Mouse (Mus musculus) CH12.LX (cell line): ENCODE data around the gene Clspn. TPM values are rescaled to one million over a fixed set of nuclear protein-coding genes. Genes with fewer than 3 reads are reported as not detected.

Source experiments
- DNase-seq: peaks from one replicate; pipeline ENCODE4 v3.0.0-alpha.2; 2013; ENCODE audit errors: extremely low read depth
- H3K27ac ChIP-seq: 2 replicates; pipeline ENCODE4 v1.5.1; 2012; ENCODE audit warnings: low read depth, mild to moderate bottlenecking, control low read depth, moderate library complexity; ENCODE audit not compliant: insufficient read depth
- H3K27me3 ChIP-seq: replicated peaks from 2 replicates; pipeline ENCODE3; 2012; ENCODE audit warnings: inconsistent platforms
- H3K36me3 ChIP-seq, 2 experiments: replicated peaks in 1 of 2; 2 replicates each; pipeline versions ENCODE3 to v1.6.1; 2012; ENCODE audit warnings: inconsistent platforms in 1 of 2, low read length in 1 of 2, mild to moderate bottlenecking in 1 of 2, mixed read lengths in 1 of 2, moderate library complexity in 1 of 2; ENCODE audit not compliant: control insufficient read depth in 1 of 2, insufficient read depth in 1 of 2
- H3K4me1 ChIP-seq, 2 experiments: 2 replicates each; pipeline ENCODE4 v1.6.1; 2012; ENCODE audit warnings: inconsistent platforms in 1 of 2, moderate library complexity in 1 of 2; ENCODE audit not compliant: insufficient read depth in 2 of 2, control insufficient read depth in 1 of 2
- H3K4me2 ChIP-seq: 2 replicates; pipeline ENCODE4 v1.6.1; 2012; ENCODE audit warnings: low read depth, mild to moderate bottlenecking, control low read depth; ENCODE audit not compliant: poor library complexity, insufficient read depth, severe bottlenecking
- H3K4me3 ChIP-seq, 3 experiments: fragments of 150-350 bp in 1 of 3; sonication (generic) in 1 of 3; replicated peaks in 1 of 3; 2 replicates each; pipeline versions ENCODE3 to v1.5.1; 2011 to 2012; ENCODE audit warnings: low read depth in 2 of 3, low read length in 2 of 3, mild to moderate bottlenecking in 2 of 3, moderate library complexity in 2 of 3, control low read depth in 1 of 3, improper control_type of control experiment in 1 of 3, inconsistent platforms in 1 of 3, mixed read lengths in 1 of 3; ENCODE audit not compliant: poor library complexity in 1 of 3
- H3K79me2 ChIP-seq: replicated peaks from 2 replicates; pipeline ENCODE4 v1.6.1; 2012; ENCODE audit warnings: mild to moderate bottlenecking, moderate library complexity; ENCODE audit not compliant: control insufficient read depth, poor library complexity, insufficient read depth, severe bottlenecking; ENCODE audit errors: extremely low read depth
- H3K9ac ChIP-seq: 2 replicates; pipeline ENCODE4 v1.6.1; 2012; ENCODE audit warnings: low read depth, mild to moderate bottlenecking, control low read depth, moderate library complexity; ENCODE audit not compliant: insufficient read depth
- H3K9me3 ChIP-seq: replicated peaks from 2 replicates; pipeline ENCODE3; 2012; ENCODE audit warnings: low read length, inconsistent platforms, mixed read lengths
- CHD2 ChIP-seq: IDR thresholded peaks from 2 replicates; pipeline ENCODE4 v1.6.1; 2011; ENCODE audit warnings: low read length, improper control_type of control experiment
- GABPA ChIP-seq: IDR thresholded peaks from 2 replicates; pipeline ENCODE4 v1.6.1; 2012; ENCODE audit warnings: low read depth, low read length, improper control_type of control experiment, inconsistent platforms; ENCODE audit not compliant: insufficient replicate concordance
- JUND ChIP-seq: conservative IDR thresholded peaks from 2 replicates; pipeline ENCODE4 v1.6.1; 2011; ENCODE audit warnings: low read depth, low read length, improper control_type of control experiment
- MAX ChIP-seq: IDR thresholded peaks from 2 replicates; pipeline ENCODE4 v1.6.1; 2011; ENCODE audit warnings: low read length, improper control_type of control experiment
- MEF2A ChIP-seq: IDR thresholded peaks from 2 replicates; pipeline ENCODE4 v1.6.1; 2014; ENCODE audit warnings: low read depth, mild to moderate bottlenecking, inconsistent platforms, low read length, improper control_type of control experiment, borderline replicate concordance
- MYC ChIP-seq: IDR thresholded peaks from 2 replicates; pipeline ENCODE4 v1.6.1; 2011; ENCODE audit warnings: low read depth, mild to moderate bottlenecking, improper control_type of control experiment, low read length
- NELFE ChIP-seq: IDR thresholded peaks from 2 replicates; pipeline ENCODE4 v1.6.1; 2011; ENCODE audit warnings: low read depth, low read length, improper control_type of control experiment
- POLR2AphosphoS2 ChIP-seq: IDR thresholded peaks from 2 replicates; pipeline ENCODE4 v1.6.1; 2011; ENCODE audit warnings: low read depth, low read length, improper control_type of control experiment
- RAD21 ChIP-seq: IDR thresholded peaks from 2 replicates; pipeline ENCODE4 v1.6.1; 2011; ENCODE audit warnings: low read depth, mild to moderate bottlenecking, low read length, improper control_type of control experiment, moderate library complexity
- RCOR1 ChIP-seq: conservative IDR thresholded peaks from 2 replicates; pipeline ENCODE4 v1.6.1; 2012; ENCODE audit warnings: low read depth, mild to moderate bottlenecking, inconsistent platforms, low read length, improper control_type of control experiment
- USF1 ChIP-seq: IDR thresholded peaks from 2 replicates; pipeline ENCODE4 v1.6.1; 2014; ENCODE audit warnings: low read depth, mild to moderate bottlenecking, inconsistent platforms, low read length, improper control_type of control experiment
- ZKSCAN1 ChIP-seq: IDR thresholded peaks from 2 replicates; pipeline ENCODE4 v1.6.1; 2012; ENCODE audit warnings: low read depth, inconsistent platforms, low read length, improper control_type of control experiment, borderline replicate concordance
- dilution Hi-C: fragments of 300-500 bp; cut with MboI; formaldehyde crosslinking; loops from 2 replicates; pipeline ENCODE4 v1.14.3; 2020; ENCODE audit warnings: low sequenced_read_pairs; ENCODE audit not compliant: extremely low pct_unique_long_range_greater_than_20kb, extremely low pct_ligation_motif_present
- in situ Hi-C: fragments of 300-500 bp; cut with MboI; formaldehyde crosslinking; loops from 3 replicates; pipeline ENCODE4 v1.14.3; 2019; ENCODE audit warnings: low sequenced_read_pairs, low pct_ligation_motif_present, low pct_unique_long_range_greater_than_20kb, mixed read lengths
- polyA plus RNA-seq: library from polyadenylated mRNA; unstranded; fragments of >175 nt; gene quantifications from 2 replicates; pipeline ENCODE4 v1.2.1, GENCODE M21; 2012; ENCODE audit warnings: low read depth; ENCODE audit not compliant: insufficient read length
- total RNA-seq, 2 experiments: library from RNA; depleted of rRNA; stranded (reverse); fragments of 300-350 nt in 1 of 2; fragments of >200 nt in 1 of 2; gene quantifications; 2 replicates each; pipeline ENCODE4 v1.2.3; 2012 to 2014

Clspn gene
- total and polyA plus RNA-seq, 3 experiments, result 25.5 to 90.0 (median 34.9) TPM

DNA sequence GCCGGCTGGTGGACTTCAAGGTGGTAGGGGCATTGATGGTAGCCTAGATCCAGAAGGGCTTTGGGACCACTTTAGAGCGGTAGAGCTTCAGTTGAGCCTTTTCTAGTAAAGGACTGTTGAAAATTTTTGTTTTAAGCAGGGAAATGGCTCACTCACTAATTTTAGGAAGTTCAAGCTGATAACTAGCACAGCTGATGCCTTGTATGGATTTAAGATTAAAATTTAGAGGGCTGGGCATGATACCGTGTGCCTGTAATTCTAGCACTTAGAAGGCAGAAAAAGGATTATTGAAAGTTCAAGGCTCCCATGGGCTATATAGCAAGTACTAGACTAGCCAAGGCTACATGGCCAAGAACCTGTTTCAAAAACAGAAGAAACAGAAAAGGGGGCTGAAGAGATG, 13.0 kb downstream of the Clspn start:
- H3K36me3 ChIP-seq, result peaks cover 70 to 95% of the 10 kb centered on the region in 2 experiments

DNA sequence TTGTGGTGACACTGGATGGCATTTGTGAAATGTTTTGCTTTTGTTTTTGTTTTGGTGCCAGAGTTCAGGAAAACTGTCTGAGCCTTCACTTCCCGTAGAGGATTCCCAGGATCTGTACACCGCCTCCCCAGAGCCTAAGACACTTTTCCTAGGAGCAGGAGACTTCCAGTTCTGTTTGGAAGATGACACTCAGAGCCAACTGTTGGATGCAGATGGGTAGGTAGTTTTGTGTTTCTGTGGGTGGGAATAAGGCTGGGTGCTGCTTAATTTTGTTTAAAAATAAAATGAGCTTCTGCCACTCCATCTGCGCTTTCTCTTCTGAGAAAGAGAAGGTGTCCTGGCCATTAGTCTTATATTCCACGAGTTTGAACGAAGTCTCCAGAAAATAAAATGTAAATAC, 19.5 kb downstream of the Clspn start:
- Histone ChIP-seq H3K4me1 (no peaks in the 10 kb centered on the region), H3K9ac (no peak overlapping the region), H3K4me3 (no peak overlapping the region), H3K27ac (no peak overlapping the region), H3K27me3 (no peaks in the 10 kb centered on the region), H3K36me3 (peaks cover 82 to 99% of the 10 kb centered on the region in 2 experiments), H3K9me3 (peaks cover 11% of the 10 kb centered on the region), H3K79me2 (no peaks in the 10 kb centered on the region), H3K4me2 (no peak overlapping the region)
- TF ChIP-seq MAX (no peak), RAD21 (no peak), NELFE (no peak), RCOR1 (no peak)
- in situ Hi-C loops (no loop called here), dilution Hi-C loops (no loop called here)
- DNase-seq, result no peak

More for the DNA sequence above, 13.0 kb downstream of the Clspn start:
- no peak for DNase-seq
- in situ Hi-C loops, result no loop called here
- H3K4me1 ChIP-seq, result peaks cover 0 to 2% of the 10 kb centered on the region in 2 experiments; a peak in 1 of 4 replicates
- H3K4me3 ChIP-seq, result no peak overlapping the region
- H3K9me3 ChIP-seq, result peaks cover 10% of the 10 kb centered on the region
- no peak overlapping the region for H3K9ac ChIP-seq
- TF ChIP-seq POLR2AphosphoS2, result no peak
- TF ChIP-seq JUND, result no peak
- TF ChIP-seq, all 38 proteins: peak for 0
- Histone ChIP-seq H3K4me2 (no peak overlapping the region), H3K79me2 (peaks cover 9% of the 10 kb centered on the region; the same call in 1 of the 2 replicates), H3K27ac (no peak overlapping the region), H3K27me3 (no peaks in the 10 kb centered on the region)
- dilution Hi-C loops, result no loop called here

DNA sequence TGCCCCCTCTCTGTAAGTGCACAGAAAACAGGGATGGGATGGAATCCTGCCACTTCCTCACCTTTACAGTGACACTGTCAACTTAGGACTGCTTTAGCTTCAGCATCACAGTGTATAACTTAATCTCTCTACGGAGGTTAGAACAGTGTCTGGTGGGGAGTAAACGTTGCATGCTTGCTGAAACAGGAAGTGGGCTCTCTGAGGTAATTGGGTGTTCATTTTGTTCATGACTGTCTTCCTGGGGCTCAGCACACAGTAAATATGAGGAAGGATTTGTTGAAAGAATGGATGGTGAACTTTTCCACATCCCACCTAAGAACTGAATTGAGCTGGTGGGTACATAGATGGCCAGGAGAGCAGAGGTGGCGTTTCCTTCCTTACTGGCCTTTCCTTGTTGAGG, 21.2 kb downstream of the Clspn start:
- dilution Hi-C loops, result no loop called here
- no peak overlapping the region for H3K4me3 ChIP-seq
- H3K9ac ChIP-seq, result no peak overlapping the region
- H3K36me3 ChIP-seq, result peaks cover 77 to 97% of the 10 kb centered on the region in 2 experiments
- in situ Hi-C loops, result no loop called here
- no peak overlapping the region for H3K4me2 ChIP-seq
- peaks cover 11% of the 10 kb centered on the region for H3K9me3 ChIP-seq
- DNase-seq, result no peak
- H3K27ac ChIP-seq, result no peak overlapping the region
- H3K27me3 ChIP-seq, result no peaks in the 10 kb centered on the region
- no peak for TF ChIP-seq USF1
- no peak for TF ChIP-seq MYC
- TF ChIP-seq GABPA, result no peak
- TF ChIP-seq MEF2A, result no peak
- TF ChIP-seq POLR2AphosphoS2, result no peak
- TF ChIP-seq CHD2, result no peak
- TF ChIP-seq ZKSCAN1, result no peak
- no peaks in the 10 kb centered on the region for H3K79me2 ChIP-seq
- H3K4me1 ChIP-seq, result no peaks in the 10 kb centered on the region
